Mouse (Mus musculus) CH12.LX (cell line): ENCODE measurements around the gene Tmprss5.

Experiments
- CTCF ChIP-seq, 2 experiments: IDR thresholded peaks in 1 of 2; conservative IDR thresholded peaks in 1 of 2; 2 replicates each; pipeline ENCODE4 v1.5.1; 2011 to 2012; ENCODE audit warnings: low read depth in 2 of 2, low read length in 2 of 2, improper control_type of control experiment in 1 of 2, inconsistent platforms in 1 of 2, mild to moderate bottlenecking in 1 of 2, moderate library complexity in 1 of 2
- JUND ChIP-seq: conservative IDR thresholded peaks from 2 replicates; pipeline ENCODE4 v1.6.1; 2011; ENCODE audit warnings: low read depth, low read length, improper control_type of control experiment
- NRF1 ChIP-seq: IDR thresholded peaks from 2 replicates; pipeline ENCODE4 v1.6.1; 2014; ENCODE audit warnings: low read depth, mild to moderate bottlenecking, inconsistent platforms, low read length, improper control_type of control experiment, moderate library complexity
- POLR2A ChIP-seq: IDR thresholded peaks from 2 replicates; pipeline ENCODE4 v1.6.1; 2011; ENCODE audit warnings: low read depth, mild to moderate bottlenecking, improper control_type of control experiment, low read length
- USF2 ChIP-seq: conservative IDR thresholded peaks from 2 replicates; pipeline ENCODE4 v1.6.1; 2011; ENCODE audit warnings: low read depth, low read length, improper control_type of control experiment

DNA sequence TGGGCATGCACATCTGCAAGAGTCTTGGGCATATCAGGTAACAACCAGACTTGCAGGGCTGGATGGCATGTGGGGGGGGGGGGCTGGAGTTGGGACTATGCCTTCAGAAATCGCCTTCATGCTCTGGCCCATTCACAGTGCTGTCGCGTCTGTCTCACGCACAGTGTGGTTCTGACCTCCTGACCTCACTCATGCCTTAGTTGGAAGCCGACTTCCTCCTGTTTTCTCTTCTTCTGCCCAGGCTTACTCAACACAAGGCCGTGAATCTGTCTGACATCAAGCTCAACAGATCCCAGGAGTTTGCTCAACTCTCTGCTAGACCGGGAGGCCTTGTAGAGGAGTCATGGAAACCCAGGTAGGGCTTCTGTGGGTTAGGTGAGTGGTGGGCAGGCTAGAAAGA lies 28.0 kb downstream of the Tmprss5 start:
- TF ChIP-seq POLR2A (no peak), JUND (no peak), NRF1 (no peak), USF2 (no peak), CTCF (conservative IDR thresholded peaks at IDR 0.05 in 1 of 2, IDR thresholded peaks at IDR 0.05 in 1 of 2; ENCODE audit: low read depth in 2 of 2, low read length in 2 of 2) (no peak)
